Mouse (Mus musculus) C2C12 (cell line): ENCODE data around the gene Lrrc8d.

Experiments used
- CEBPB ChIP-seq: IDR thresholded peaks from one replicate; pipeline ENCODE4 v1.6.1; 2011; ENCODE audit warnings: low read depth, mild to moderate bottlenecking, control low read depth, moderate library complexity
- CTCF ChIP-seq: IDR thresholded peaks from one replicate; pipeline ENCODE4 v1.5.1; 2011; ENCODE audit not compliant: control insufficient read depth, insufficient read depth, insufficient read length

- TF ChIP-seq CTCF (no peak), CEBPB (no peak)
These were observed 79.0 kb downstream of the Lrrc8d start for GRCm38 (mm10) chr5:105778723-105779122.
